Mouse (Mus musculus) adrenal gland, adult 2 months (tissue): ENCODE results near the gene Meiob. TPM values are rescaled to one million over a fixed set of nuclear protein-coding genes. Genes with fewer than 3 reads are reported as not detected.

Experiments
- DNase-seq: peaks from one replicate; pipeline ENCODE4 v3.0.0; 2021
- polyA plus RNA-seq: library from polyadenylated mRNA; depleted of rRNA; stranded (reverse); fragments of >200 nt; gene quantifications from 2 replicates; pipeline ENCODE4 v1.2.3, GENCODE M21; 2012; rRNA removed
- total RNA-seq, 2 experiments: library from RNA; stranded (reverse); gene quantifications; 2 replicates each; pipeline ENCODE4 v1.2.3; 2021

Gene Meiob
- total and polyA plus RNA-seq, 3 experiments, result 0.86 to 1.5 TPM; not detected in 1

DNA sequence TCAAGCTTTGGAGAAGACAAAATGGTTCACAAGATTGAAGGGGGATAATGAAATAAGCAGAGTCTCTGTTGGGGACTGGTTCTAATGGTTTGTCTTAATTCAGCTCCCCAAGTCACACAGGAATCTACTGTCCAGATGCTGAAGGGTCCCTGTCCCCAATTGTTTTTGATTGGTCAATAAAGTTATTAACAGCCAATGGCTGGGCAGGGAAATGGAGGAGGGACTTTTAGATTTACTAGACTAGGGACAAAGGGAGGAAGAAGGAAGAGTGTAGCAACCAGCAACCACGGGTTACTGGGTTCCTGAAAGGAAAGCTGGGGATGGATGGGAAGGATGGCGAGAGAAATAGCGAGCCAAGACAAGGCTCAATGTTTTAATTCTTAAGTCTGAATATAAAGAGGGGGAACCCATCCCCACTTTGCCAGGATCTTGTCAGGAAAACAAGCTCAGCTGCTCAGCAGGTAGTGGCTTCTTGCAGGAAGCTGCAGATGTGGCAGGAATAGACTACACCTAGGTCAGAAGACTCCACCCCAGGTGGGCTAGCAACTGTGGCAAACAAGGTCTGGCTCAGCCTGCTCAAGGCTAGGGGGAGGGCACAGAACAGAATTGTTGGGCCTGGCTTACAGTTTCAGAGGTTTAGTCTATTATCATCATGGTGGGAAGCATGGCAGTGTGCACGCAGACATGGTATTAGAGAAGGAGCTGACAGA, 69.8 kb downstream of the Meiob start:
- no peak for DNase-seq

- DNase-seq, result no peak
These were observed 70.3 kb downstream of the Meiob start for GRCm38 (mm10) chr17:24874405-24874745.

- no peak for DNase-seq
These were observed 70.9 kb downstream of the Meiob start for GRCm38 (mm10) chr17:24874989-24875388.

GRCm38 (mm10) chr17:24877336-24878116, 73.4 kb downstream of the Meiob start:
- DNase-seq, result no peak

DNA sequence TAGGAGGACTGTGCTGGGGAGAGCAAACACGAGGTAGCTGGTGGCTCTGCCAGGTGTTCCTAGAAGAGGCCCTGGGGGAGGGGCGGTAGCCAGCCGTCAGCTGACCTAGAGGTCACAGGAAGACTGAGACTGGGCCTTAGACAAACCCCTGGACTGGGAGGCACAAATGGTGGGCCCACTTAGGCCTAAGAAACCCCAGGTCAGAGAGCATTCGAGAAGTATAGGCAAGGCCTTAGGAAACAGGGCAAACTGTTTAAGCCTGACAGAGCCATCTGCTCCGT, 74.0 kb downstream of the Meiob start:
- DNase-seq, result peak; percentile 69

DNA sequence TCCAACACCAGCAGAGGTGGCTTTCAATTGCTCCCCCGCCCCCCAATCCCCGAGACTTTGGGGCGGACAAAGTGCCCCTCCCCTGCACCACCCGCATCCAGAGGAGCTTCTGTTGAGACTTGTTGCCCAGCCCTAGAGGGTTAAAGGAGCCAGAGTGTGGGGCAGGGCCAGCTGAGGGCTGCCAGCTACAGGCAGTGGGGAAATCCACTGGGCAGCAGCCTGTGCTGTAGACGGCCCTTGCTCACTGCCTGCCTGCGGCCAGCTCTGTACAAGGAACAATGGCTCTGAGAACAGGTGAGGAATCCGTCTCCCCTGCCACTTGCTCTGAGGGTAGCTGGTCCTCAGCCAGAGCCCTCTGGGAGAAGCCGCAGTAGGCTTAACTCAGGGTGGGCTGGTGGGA, 74.4 kb downstream of the Meiob start:
- DNase-seq, result peak; percentile 36

DNA sequence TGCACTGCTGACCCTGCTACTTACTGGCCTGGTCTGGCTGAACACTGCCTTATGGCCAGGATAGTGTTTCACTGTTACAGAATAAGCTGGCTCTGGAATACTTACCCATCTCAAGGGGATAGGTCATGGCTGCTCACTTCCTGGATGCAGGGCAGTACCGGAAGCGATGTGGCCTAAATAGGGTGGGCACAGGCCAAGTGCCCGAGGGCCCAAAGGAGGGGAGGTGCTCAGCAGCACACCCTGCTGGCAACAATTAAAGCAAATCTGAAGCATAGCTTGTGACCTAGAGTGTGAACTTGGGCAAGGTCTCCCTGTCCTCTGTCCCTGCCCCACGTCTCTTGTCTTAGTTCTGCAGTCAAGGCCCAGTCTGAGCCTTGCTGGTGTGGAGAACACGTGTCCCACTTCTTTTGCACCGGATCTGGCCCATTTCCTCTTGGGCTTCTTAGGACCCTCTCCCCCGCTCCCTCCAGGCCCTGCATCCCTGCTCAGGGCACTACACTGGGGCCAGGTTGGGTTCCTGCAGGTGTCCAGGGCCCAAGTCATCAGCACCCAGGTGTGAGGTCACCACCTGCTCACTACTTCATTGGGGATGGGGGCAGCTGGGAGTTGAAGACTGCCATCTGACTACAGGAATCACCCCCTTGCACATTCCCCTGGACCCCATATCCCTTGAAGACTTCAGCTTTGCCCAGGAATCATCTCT, 77.8 kb downstream of the Meiob start:
- no peak for DNase-seq

DNA sequence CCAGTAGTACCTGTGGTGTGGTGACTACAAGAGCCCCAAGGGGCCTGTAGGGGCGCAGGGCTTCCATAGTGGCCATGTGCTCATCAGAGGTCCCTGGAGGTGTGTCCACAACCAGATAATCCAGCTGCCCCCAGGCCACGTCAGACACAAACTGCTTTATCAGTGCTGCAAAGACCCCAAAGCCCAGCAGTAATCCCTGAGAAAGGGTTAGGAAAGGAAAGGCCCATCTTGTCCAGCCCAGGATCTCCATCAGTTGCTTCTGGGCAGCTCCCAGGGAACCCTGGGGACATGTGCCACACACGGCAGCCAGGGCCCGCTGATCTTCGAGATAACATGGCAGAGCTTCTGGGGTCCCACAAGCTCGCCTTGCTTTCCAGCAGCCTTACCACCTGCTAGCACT, 80.3 kb downstream of the Meiob start:
- DNase-seq, result peak; percentile 2

GRCm38 (mm10) chr17:24885356-24886133, 81.5 kb downstream of the Meiob start:
- DNase-seq, result peak; percentile 29

DNA sequence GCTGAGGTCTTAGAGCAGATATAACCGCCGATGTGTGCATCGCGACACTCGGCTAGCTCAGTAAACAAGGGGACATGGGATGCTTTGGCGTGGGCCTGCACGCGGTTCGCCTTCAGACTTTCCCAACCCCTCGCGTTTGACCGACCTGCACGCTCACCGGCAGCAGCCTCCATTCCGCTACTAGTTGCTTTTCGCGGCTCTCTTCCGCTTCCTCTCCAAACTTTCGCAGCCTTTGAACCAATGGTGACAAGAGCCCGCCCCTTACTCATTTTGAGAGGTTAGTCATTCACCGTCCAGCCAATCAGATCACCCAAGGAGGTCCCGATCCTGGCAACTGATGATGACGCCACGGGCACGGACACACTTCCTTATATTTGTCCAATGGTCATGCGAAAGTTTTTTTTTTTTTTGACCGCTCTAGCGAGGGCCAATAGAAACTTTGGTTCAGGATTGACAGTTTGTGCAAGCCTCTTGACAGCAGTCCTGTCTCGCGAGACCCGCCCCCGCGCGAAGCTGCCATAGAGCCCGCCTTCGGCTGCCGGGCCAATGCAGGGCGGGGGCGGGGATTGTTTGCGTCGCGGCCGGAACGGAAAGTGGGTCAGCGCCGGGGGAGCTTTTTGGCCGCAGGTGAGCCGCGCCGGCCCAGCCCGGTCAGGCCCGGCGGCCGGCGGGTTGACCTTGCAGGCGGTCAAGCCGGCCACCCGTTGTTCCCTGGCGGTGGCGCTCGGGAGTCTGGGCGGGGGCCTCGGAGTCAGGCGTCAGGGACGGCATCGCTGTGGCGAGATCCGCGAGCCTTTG, 82.2 kb downstream of the Meiob start, which contains the start of the genes Nubp2 and Spsb3:
TSS of gene Nubp2 (minus strand) at position 216 of the 798 bp plus-strand sequence.
TSS of gene Spsb3 (plus strand) at position 510 of the 798 bp plus-strand sequence.
- peak; percentile 99 for DNase-seq

DNA sequence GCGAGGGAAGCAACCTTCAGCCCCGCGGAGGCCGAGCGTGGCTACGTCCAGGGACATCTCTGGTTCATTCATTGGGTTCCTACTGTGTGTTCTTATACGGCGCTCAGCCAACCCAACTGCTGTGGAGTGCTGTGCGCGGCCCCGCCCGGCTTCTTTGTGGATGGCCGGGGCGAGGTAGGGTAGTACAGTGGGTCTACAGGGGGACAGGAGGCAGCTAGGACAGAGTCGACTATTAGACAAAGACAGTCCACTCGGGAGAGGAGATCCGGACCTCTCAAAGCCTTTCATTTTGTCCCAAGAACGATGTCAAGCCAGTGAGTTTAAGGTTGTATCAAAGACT, 82.8 kb downstream of the Meiob start:
- no peak for DNase-seq

GRCm38 (mm10) chr17:24887291-24888080, 83.4 kb downstream of the Meiob start:
- no peak for DNase-seq

- no peak for DNase-seq
These were observed 84.8 kb downstream of the Meiob start for GRCm38 (mm10) chr17:24888862-24889261.

Other genes with a start within 250 kb of the Meiob start
- gene Tsc2, start 171.7 kb upstream of the Meiob start, total RNA-seq, result 100 to 1,000 TPM in 1 of 2 experiments, 10 to 100 TPM in 1; 83.5 to 110 TPM
- 160 and 180 TPM in 2 replicates for gene Tsc2, start 171.7 kb upstream of the Meiob start, polyA plus RNA-seq
- gene Nthl1, start 171.6 kb upstream of the Meiob start, total RNA-seq, result 10 to 100 TPM in 1 of 2 experiments, 1 to 10 TPM in 1; 4.8 to 10.1 TPM
- 9.4 and 13.8 TPM in 2 replicates for gene Nthl1, start 171.6 kb upstream of the Meiob start, polyA plus RNA-seq
- 10 to 100 TPM; 51.8 to 76.0 TPM for gene Slc9a3r2, start 154.0 kb upstream of the Meiob start, total RNA-seq
- gene Slc9a3r2, start 154.0 kb upstream of the Meiob start, polyA plus RNA-seq, result 120 and 150 TPM in 2 replicates
- not detected for gene Npw, start 145.8 kb upstream of the Meiob start, total RNA-seq
- 0.60 and 2.4 TPM in 2 replicates for gene Npw, start 145.8 kb upstream of the Meiob start, polyA plus RNA-seq
- 10 to 100 TPM; 40.8 to 51.3 TPM for gene Zfp598, start 134.6 kb upstream of the Meiob start, total RNA-seq
- 86.0 and 99.0 TPM in 2 replicates for gene Zfp598, start 134.6 kb upstream of the Meiob start, polyA plus RNA-seq
- gene Syngr3, start 114.3 kb upstream of the Meiob start, total RNA-seq, result 1 to 10 TPM; 2.0 to 2.4 TPM
- 2.1 and 5.3 TPM in 2 replicates for gene Syngr3, start 114.3 kb upstream of the Meiob start, polyA plus RNA-seq
- 10 to 100 TPM; 37.7 to 41.6 TPM for gene Gfer, start 108.1 kb upstream of the Meiob start, total RNA-seq
- 40.7 and 43.1 TPM in 2 replicates for gene Gfer, start 108.1 kb upstream of the Meiob start, polyA plus RNA-seq
- 1 to 10 TPM; 2.8 to 6.4 TPM for gene Noxo1, start 108.1 kb upstream of the Meiob start, total RNA-seq
- 4.9 and 9.4 TPM in 2 replicates for gene Noxo1, start 108.1 kb upstream of the Meiob start, polyA plus RNA-seq
- 10 to 100 TPM; 27.9 to 41.1 TPM for gene Tbl3, start 96.6 kb upstream of the Meiob start, total RNA-seq
- 49.0 and 63.2 TPM in 2 replicates for gene Tbl3, start 96.6 kb upstream of the Meiob start, polyA plus RNA-seq
- not detected for gene Rnf151, start 86.2 kb upstream of the Meiob start, total RNA-seq
- gene Rnf151, start 86.2 kb upstream of the Meiob start, polyA plus RNA-seq, result 0.25 and 0.61 TPM in 2 replicates
- gene Rps2, start 86.2 kb upstream of the Meiob start, total RNA-seq, result 100 to 1,000 TPM; 718 to 903 TPM
- 2,302 and 2,907 TPM in 2 replicates for gene Rps2, start 86.2 kb upstream of the Meiob start, polyA plus RNA-seq
- gene Ndufb10, start 79.8 kb upstream of the Meiob start, total RNA-seq, result 100 to 1,000 TPM; 242 to 306 TPM
- 277 and 298 TPM in 2 replicates for gene Ndufb10, start 79.8 kb upstream of the Meiob start, polyA plus RNA-seq
- gene Rpl3l, start 76.5 kb upstream of the Meiob start, total RNA-seq, result under 1 TPM in 1 of 2 experiments, not detected in 1; 0.28 TPM
- gene Rpl3l, start 76.5 kb upstream of the Meiob start, polyA plus RNA-seq, result 0.17 TPM in 1 of 2 replicates, not detected in the other
- gene Msrb1, start 67.6 kb upstream of the Meiob start, total RNA-seq, result 100 to 1,000 TPM in 1 of 2 experiments, 10 to 100 TPM in 1; 95.7 to 101 TPM
- gene Msrb1, start 67.6 kb upstream of the Meiob start, polyA plus RNA-seq, result 108 and 118 TPM in 2 replicates
- 1 to 10 TPM; 1.8 to 1.9 TPM for gene Hs3st6, start 51.3 kb upstream of the Meiob start, total RNA-seq
- gene Hs3st6, start 51.3 kb upstream of the Meiob start, polyA plus RNA-seq, result 7.5 TPM in 2 replicates
- gene Hagh, start 35.9 kb downstream of the Meiob start, total RNA-seq, result 100 to 1,000 TPM; 102 to 123 TPM
- gene Hagh, start 35.9 kb downstream of the Meiob start, polyA plus RNA-seq, result 115 and 137 TPM in 2 replicates
- gene Fahd1, start 46.1 kb downstream of the Meiob start, total RNA-seq, result 10 to 100 TPM; 25.4 to 43.4 TPM
- 11.7 and 16.6 TPM in 2 replicates for gene Fahd1, start 46.1 kb downstream of the Meiob start, polyA plus RNA-seq
- gene Igfals, start 61.7 kb downstream of the Meiob start, total RNA-seq, result 1 to 10 TPM; 5.5 to 6.7 TPM
- 11.2 and 18.5 TPM in 2 replicates for gene Igfals, start 61.7 kb downstream of the Meiob start, polyA plus RNA-seq
- 10 to 100 TPM; 53.1 to 56.6 TPM for gene Nubp2, start 82.1 kb downstream of the Meiob start, total RNA-seq
- 38.5 and 55.9 TPM in 2 replicates for gene Nubp2, start 82.1 kb downstream of the Meiob start, polyA plus RNA-seq
- 10 to 100 TPM; 30.8 to 33.1 TPM for gene Spsb3, start 82.4 kb downstream of the Meiob start, total RNA-seq
- gene Spsb3, start 82.4 kb downstream of the Meiob start, polyA plus RNA-seq, result 144 and 179 TPM in 2 replicates
- gene Eme2, start 90.8 kb downstream of the Meiob start, total RNA-seq, result 10 to 100 TPM; 39.9 to 48.0 TPM
- gene Eme2, start 90.8 kb downstream of the Meiob start, polyA plus RNA-seq, result 58.3 and 58.4 TPM in 2 replicates
- gene Mrps34, start 90.8 kb downstream of the Meiob start, total RNA-seq, result 100 to 1,000 TPM; 130 to 150 TPM
- 547 and 570 TPM in 2 replicates for gene Mrps34, start 90.8 kb downstream of the Meiob start, polyA plus RNA-seq
- gene Nme3, start 92.2 kb downstream of the Meiob start, total RNA-seq, result 10 to 100 TPM; 70.1 to 73.7 TPM
- gene Nme3, start 92.2 kb downstream of the Meiob start, polyA plus RNA-seq, result 116 and 124 TPM in 2 replicates
- gene Mapk8ip3, start 132.7 kb downstream of the Meiob start, total RNA-seq, result 100 to 1,000 TPM in 1 of 2 experiments, 10 to 100 TPM in 1; 86.6 to 129 TPM
- 205 and 241 TPM in 2 replicates for gene Mapk8ip3, start 132.7 kb downstream of the Meiob start, polyA plus RNA-seq
- gene Jpt2, start 156.4 kb downstream of the Meiob start, total RNA-seq, result 10 to 100 TPM; 26.7 to 39.1 TPM
- gene Jpt2, start 156.4 kb downstream of the Meiob start, polyA plus RNA-seq, result 2.3 and 4.6 TPM in 2 replicates
- gene Cramp1l, start 211.5 kb downstream of the Meiob start, total RNA-seq, result 10 to 100 TPM; 17.8 to 18.2 TPM
- 15.4 and 16.7 TPM in 2 replicates for gene Cramp1l, start 211.5 kb downstream of the Meiob start, polyA plus RNA-seq
- 10 to 100 TPM; 27.8 to 28.0 TPM for gene Ift140, start 211.8 kb downstream of the Meiob start, total RNA-seq
- 20.9 and 21.8 TPM in 2 replicates for gene Ift140, start 211.8 kb downstream of the Meiob start, polyA plus RNA-seq